Mouse (Mus musculus): ENCODE results near the gene Pcdh15. TPM values are rescaled to one million over a fixed set of nuclear protein-coding genes. Genes with fewer than 3 reads are reported as not detected.

Pcdh15 gene
- total RNA-seq, 4 experiments from 2014 or later = 15.2 to 28.9 (median 19.3) TPM

- no peak for DNase-seq (ENCODE audit: low spot score in 2 of 2)
These were observed 234.3 kb downstream of the Pcdh15 start for GRCm38 (mm10) chr10:73333426-73333825.

- no peak for DNase-seq (ENCODE audit: low spot score in 2 of 2)
These were observed 279.9 kb downstream of the Pcdh15 start for GRCm38 (mm10) chr10:73379001-73379400.

- DNase-seq (ENCODE audit: low spot score in 2 of 2) = no peak
These were observed 284.9 kb downstream of the Pcdh15 start for GRCm38 (mm10) chr10:73384003-73384402.

DNA sequence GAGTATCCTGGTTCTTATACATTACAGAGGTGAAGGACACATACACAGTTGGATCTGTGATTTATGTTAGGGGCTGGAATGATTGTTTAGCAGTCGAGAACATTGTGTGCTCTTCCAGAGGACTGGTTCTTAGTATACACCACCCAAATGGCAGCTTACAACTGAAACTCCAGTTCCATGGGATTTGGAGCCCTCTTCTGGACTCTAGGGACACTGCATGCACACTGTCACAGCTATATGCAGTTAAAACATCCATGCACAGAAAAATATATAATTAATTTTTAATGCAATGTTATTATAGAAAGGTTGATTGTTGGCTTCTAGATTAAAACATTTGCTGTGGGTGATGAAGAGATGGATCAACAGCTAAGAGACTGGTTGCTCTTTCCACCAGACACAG lies 301.3 kb downstream of the Pcdh15 start:
- DNase-seq (ENCODE audit: low spot score in 2 of 2) = no peak

- DNase-seq (ENCODE audit: low spot score in 2 of 2) = no peak
These were observed 326.3 kb downstream of the Pcdh15 start for GRCm38 (mm10) chr10:73425408-73425807.

- DNase-seq (ENCODE audit: low spot score in 2 of 2) = no peak
These were observed 332.2 kb downstream of the Pcdh15 start for GRCm38 (mm10) chr10:73431345-73431744.

- no peak for DNase-seq (ENCODE audit: low spot score in 2 of 2)
These were observed 384.9 kb downstream of the Pcdh15 start for GRCm38 (mm10) chr10:73484082-73484481.

- DNase-seq (ENCODE audit: low spot score in 2 of 2) = peak; percentile 13 to 26
These were observed 392.5 kb downstream of the Pcdh15 start for GRCm38 (mm10) chr10:73491654-73492053.

- DNase-seq (ENCODE audit: low spot score in 2 of 2) = no peak
These were observed 415.7 kb downstream of the Pcdh15 start for GRCm38 (mm10) chr10:73514846-73515245.

DNA sequence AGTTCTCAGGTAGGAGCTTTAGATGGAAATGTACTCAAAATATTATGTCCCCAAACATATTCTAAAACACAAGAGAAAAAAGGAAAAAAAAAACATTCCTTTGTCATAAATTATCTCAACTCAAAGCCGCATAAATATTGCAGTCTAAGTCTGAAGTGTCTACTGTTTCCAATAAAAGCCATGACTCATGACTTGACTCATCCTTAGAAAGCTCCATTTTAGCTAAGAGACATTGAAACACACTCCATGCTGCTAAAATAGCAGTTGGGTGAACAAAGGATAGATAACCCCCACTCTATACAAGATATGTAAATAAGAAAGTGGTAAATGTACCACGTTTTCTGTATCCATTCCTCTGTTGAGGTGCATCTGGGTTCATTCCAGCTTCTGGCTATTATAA lies 416.6 kb downstream of the Pcdh15 start:
- no peak for DNase-seq (ENCODE audit: low spot score in 2 of 2)

DNA sequence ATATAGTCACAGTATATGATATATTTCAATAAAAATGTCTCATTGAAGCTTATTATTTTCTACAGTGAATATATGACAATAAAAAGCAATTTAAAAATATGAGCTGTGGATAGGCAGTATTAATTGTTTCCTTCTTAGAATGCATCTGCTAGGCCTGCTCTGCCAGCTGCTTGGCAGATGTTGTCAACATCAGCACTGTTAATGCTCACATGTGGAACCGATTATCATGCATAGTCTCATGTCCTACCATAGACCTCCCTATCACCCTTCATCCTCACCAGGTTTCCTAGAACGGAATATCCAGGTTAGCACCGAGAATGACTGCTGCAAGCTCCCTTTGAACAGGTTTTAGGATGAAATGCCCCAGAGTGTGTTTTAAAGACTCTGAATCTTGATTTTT lies 420.3 kb downstream of the Pcdh15 start:
- no peak for DNase-seq (ENCODE audit: low spot score in 2 of 2)

GRCm38 (mm10) chr10:73552831-73553230 lies 453.7 kb downstream of the Pcdh15 start:
- peak in 1 of 2 experiments; percentile 34 for DNase-seq (ENCODE audit: low spot score in 2 of 2)

DNA sequence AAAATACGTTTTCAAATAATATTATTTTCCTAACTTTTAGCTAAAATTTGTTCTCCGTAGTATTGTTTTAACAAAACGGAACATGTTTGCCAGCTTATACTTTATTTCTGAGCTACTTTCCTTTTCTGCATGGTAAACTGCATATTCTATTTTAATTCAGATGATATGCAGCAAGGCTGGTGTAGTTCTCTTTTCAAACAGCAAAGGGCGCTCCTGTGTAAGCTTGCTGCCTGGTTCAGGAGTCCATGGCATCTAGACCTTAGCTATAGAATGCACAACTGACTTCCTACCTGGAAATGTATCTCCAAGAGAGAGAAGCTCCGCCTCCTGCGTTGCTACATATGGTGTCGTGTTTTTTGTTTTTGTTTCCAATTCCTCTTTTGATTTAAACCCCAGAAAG lies 465.1 kb downstream of the Pcdh15 start:
- peak in 1 of 2 experiments; percentile 60 for DNase-seq (ENCODE audit: low spot score in 2 of 2)

DNA sequence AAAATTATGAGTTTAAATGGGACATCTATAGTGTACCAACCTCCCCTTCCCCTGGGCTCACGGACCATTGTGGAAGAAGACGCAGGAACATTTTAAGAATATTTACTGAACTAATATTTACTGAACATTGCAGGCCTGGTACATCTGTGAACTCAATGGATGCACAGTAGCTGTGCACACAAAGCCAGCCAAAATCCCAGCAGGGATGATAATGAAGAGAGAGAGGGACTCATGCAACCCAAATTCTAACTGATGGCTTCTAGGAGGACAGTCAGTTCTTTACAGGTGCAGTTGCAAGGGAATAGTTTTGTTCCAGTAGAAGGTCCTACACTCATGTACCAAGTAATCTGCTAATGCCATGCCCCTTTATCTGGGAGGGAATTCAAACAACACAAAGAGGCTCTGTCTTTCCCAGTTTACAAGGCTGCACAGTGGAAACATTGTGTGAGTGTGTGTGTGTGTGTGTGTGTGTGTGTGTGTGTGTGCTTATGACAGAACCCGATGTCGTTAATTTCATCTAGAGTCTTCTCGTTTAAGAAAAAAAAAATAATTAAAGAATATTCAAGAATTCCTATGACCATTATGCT lies 475.7 kb downstream of the Pcdh15 start:
- DNase-seq (ENCODE audit: low spot score in 2 of 2) = no peak

- no peak for DNase-seq (ENCODE audit: low spot score in 2 of 2)
These were observed 568.4 kb downstream of the Pcdh15 start for GRCm38 (mm10) chr10:73667501-73667900.

- no peak for DNase-seq (ENCODE audit: low spot score in 2 of 2)
These were observed 601.6 kb downstream of the Pcdh15 start for GRCm38 (mm10) chr10:73700519-73701286.

GRCm38 (mm10) chr10:73725566-73726240 lies 626.6 kb downstream of the Pcdh15 start:
- no peak for DNase-seq (ENCODE audit: low spot score in 2 of 2)

DNA sequence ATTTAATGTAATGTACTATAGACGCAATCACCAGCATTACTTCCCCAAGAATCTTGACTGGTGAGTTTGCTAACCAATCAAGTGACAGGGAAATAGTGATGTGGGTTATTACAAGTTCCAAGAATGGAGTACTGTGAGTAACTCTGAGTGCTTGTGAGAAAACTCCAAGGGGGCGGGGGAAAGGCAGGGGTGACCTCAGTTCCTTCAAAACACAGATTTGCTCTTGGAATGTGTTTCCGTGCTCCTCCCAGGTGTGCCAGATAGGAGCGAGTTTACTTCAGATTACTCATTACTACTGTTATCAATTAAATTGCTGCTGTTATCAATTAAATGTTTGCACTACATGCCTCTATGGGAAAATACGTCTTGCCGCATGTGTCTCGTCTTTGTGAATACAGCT lies 634.1 kb downstream of the Pcdh15 start:
- DNase-seq (ENCODE audit: low spot score in 2 of 2) = no peak

DNA sequence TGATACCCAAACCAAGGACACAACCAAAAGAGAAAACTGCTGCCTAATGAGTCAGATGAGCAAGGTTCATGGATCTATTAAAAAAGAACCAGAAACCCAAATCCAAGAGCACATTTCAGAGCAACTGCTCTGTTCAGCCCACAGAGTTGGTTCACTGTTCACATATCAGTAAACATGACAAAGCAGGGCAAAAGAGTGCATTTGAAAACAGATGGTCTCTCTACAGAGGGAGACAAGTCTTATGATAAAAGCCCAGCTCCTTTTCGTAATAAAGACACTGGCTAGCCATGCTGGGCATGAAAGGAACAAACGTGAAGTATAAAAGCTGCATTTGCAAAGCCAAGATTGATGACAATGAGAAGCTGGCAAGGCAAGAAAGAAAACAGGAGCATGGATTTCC lies 649.9 kb downstream of the Pcdh15 start:
- no peak for DNase-seq (ENCODE audit: low spot score in 2 of 2)

DNA sequence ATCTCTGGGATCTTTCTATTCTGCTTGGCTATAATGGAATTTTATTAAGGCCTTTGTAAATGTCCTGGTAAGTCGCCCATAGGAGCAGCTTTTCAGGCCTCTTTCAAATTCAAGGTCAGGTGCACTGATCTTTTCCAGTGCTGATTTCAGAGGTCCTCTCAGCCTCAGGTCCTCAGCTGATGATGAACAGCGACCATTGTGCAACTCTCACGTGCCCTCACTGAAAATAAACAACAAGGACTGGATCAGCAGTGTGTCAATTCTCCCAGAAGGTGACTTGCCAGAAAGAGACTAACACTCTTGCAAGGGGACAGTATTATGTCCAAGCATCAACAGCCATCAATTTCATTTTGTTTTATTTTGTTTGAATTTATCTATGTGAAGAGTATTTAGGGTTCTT lies 654.7 kb downstream of the Pcdh15 start:
- DNase-seq (ENCODE audit: low spot score in 2 of 2) = no peak

GRCm38 (mm10) chr10:73782945-73783344 lies 683.8 kb downstream of the Pcdh15 start:
- no peak for DNase-seq (ENCODE audit: low spot score in 2 of 2)

DNA sequence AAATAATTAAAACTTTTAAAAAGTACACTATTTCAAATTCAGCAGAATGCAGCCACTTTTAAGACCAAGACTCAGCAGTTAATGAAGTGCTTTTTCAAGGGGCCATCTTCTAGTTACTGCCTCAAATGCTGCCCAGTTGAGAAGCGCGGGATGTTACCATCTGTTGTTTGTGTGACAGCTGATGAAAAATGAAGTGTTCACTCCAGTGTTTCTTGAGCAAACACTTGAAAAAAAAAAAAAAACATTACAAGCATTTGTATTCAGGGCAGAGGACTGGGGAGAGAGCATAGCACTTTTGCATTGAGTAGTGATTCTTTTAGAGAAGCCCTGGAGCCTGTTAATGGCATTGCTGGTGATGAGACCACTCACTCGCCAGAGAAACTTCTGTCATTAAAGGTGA lies 689.0 kb downstream of the Pcdh15 start:
- DNase-seq (ENCODE audit: low spot score in 2 of 2) = peak in 1 of 2 experiments; percentile 9

DNA sequence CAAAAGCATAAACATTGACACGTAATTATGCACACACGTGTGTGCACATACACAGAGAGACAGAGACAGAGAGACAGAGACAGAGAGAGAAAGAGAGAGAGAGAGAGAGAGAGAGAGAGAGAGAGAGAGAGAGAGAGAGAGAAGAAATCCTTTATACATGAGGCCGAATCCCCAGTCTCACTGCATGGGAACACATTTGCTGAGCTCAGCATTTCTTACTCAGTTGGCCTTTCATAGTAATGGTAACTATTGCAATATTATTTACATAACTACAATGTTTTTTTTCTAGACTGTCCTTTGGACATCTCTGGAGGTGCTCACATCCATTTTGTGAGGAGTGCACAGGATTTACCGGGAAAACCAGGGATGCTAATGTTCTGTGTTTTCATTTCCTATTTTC lies 705.9 kb downstream of the Pcdh15 start:
- DNase-seq (ENCODE audit: low spot score in 2 of 2) = no peak

All from layer of hippocampus, adult 8-10 months (tissue).